Mouse (Mus musculus) adrenal gland, adult 10 weeks (tissue): Measurements from ENCODE around the gene Cd4. TPM values are rescaled to one million over a fixed set of nuclear protein-coding genes. Genes with fewer than 3 reads are reported as not detected.

Experiments
- polyA plus RNA-seq: library from polyadenylated mRNA; stranded (reverse); fragments of 350-450 nt; fragmentation: Illumina TruSeq; extraction: RNeasy Lipid Tissue Mini Kit (QIAGEN cat#74804); gene quantifications from one replicate; pipeline ENCODE4 v1.2.3, GENCODE M21; 2014; ENCODE audit warnings: low read depth, low replicate concordance

Cd4 gene
- polyA plus RNA-seq: 0.29 TPM

DNA sequence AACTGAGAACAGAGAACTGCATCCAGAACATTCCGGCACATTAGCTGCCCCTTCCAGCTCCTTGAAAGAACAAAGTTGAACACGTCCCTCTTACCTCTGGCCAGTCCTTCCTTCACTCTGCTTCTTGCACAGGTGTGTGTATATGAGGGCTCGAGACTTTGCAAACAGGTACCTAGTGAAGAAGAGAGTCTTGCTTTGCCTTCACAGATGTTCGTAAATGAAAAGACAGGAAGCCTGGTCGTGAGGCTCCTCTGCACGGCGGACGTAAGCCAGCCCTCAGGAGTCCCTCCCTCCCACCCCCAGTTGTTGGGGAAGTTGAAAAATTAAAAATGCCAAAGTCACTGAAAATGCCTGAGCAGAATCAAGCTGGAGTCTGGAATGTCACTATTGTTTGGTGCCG is at the start of gene Cd4:
TSS of gene Cd4 (minus strand) at position 236 of the 400 bp plus-strand sequence.

DNA sequence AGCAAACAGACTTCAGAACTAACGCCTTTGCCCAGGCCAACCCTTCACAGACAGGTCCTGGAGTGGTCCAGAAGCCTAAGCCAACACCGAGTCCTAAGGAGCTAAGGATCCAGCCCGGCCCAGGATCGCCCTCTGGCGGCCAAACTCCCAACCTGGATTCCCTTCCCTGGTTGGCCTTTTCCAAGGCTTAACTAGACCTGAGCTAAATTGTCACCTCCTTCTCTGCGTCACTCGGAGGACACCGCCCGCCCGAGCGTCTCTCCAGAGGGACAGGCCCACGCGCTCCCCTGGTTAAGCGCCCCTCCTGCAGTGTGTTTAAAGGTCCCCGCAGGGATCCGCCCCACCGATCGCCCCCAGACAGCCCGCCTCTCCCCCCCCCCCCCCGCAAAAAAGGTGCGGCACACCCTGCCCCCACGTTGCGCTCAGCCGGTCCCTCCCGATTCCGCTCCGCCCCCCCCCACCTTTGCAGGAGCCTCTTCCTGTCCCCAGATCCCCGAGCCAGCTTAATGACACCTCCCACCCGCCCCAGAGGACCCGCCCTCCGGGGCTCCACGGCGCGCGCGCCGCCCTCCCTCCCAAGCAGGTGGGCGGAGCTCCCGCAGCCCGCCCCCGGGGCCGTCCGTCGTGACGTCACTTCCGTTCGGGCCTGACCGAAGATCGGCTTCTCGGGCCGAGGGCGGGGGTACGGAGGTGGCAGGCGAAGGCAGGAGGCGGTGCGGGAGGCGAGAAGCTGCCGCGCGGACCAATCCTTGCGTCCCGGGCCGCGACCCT is 42.9 kb upstream of the Cd4 start, which contains the start of gene Mlf2:
TSS of gene Mlf2 (plus strand) at position 633 of the 771 bp plus-strand sequence.

DNA sequence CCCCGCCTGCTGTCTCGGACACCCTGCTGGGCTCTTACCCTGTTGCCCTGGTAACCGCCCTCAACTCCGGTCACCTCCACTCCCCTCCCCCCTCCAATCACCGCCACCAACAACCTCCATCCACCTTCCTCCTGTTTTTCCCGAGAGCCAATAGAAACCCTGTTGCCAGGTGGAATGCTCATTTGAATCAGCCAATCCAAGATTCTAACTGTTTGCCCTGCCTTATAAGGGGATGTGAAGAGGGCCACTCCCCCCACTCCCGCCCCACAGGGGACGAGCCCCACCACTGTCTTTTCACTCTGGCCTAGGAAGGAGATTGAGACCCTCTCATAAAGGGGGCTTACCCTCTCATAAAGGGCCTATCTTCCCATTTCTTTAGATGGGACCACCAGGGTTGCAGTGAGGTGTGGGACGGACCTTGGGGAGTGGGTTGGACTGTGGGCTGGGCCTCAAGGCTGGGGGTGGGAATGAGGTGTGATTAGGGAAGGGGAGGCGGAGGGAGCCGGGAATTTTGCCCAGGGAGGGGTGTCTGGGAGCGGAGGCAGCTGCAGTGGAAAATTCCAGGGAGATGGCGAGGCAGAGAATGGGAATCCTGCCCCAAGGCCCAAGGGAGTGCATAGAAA is 31.8 kb upstream of the Cd4 start, which contains the start of gene Ptms:
TSS of gene Ptms (minus strand) at position 409 of the 623 bp plus-strand sequence.

DNA sequence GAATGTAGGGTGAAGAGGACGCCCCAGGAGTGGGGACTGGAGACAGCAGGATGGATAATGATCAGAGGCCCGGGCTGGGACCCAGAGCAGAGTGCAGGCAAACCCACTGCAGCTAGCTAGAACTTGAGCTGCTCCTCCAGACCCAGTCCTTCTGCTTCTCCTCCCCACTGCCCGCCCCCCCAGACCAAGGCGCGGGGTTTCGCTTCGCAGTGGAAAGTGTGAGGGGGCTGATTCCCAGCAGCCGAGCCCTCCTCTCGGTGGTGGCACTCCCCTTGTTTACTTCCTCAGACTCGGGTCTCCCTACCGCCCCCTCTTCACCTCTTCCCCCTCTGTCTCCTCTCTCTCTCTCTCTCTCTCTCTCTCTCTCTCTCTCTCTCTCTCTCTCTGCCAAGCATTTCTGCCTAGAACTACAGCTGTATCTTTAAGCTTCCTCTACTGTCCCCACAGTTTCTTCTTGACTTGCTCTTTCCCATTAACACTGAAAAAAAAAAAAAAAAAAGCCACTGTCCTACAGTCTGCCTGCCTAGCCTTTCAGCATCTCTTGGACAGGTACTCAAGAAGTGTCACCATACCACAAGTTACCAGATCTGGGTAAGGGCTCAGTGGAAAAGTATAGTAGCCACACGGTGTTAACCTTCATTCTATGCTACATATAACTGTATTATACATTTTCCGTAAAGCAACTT is 23.7 kb upstream of the Cd4 start, which contains the start of gene Lag3:
TSS of gene Lag3 (minus strand) at position 173 of the 686 bp plus-strand sequence.

DNA sequence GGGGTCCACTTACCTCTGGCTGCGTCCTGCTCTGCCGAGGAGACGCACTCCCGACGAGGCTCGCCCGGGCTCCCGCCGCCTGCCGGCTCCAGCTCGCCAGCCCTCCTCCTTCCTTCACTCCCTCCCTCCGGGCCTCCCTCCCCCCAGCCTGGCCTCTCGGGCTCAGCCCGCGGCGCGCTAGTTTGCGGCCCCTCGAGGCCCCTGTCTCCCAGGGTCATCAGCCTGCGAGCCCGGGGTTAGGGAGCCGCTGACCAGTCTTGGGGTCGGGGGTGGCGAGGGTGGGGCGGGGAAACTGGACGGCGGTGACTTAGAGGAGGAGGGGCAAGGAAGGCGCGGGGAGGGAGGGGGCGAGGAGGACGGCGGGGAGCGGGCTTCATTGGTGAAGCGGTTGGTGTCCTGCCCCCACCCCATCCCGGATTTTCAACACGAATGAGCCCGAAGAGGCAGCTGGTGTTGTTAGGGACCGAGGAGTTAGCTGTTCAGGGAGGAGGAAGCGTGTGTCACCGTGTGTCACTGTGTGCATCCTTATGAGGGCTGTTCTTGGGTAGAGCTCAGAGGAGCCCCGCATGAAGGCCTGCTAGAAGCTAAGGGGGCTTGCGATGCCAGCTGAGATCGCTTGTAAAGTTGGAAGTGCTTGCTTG is 24.2 kb downstream of the Cd4 start, which contains the start of gene Gpr162:
TSS of gene Gpr162 (minus strand) at position 326 of the 641 bp plus-strand sequence.

DNA sequence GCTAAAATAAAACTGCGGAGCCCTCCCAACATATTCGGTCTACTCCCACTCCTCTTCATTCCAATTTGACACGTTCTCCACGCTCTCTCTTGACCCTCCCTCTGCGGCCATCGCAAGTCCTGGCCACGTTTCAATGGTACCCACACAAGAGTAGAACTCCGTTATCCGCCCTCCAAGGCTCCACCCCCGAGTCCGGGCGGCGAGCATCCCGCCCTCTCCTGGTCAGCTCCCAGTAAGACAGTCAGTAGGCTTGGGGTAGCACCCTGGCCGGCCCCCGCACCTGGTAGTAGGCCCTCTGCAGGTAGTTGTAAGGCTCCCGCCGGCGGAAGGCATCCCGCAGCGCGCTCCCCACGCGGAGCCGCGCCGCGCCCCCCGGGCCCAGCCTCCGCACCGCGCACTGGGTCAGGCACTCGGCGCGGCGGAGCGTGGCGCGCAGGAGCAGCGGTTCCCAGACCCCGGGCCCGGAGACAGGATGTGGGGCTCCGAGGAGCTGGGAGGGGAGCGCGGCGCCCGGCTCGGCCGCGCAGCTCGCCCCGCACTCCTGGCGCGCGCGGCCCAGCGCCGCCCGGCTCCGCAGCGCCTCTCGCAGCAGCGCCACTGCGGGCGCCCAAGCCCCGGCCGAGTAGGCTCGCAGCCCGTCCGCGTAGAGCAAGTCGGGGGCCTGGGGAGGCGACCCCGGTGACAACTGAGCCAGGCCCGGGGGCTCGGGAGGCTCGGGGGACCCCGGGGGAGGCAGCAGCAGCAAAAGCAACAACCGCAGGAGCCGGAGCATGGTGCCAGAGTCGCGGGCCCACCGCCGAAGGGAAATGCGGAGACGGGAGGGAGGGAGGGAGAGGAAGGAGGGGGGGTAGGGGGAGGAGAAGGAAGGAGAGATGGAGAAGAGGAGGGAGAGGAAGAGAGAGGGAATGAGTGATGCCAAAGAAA is 30.8 kb downstream of the Cd4 start, which contains the start of gene P3h3:
TSS of gene P3h3 (minus strand) at position 837 of the 924 bp plus-strand sequence.

DNA sequence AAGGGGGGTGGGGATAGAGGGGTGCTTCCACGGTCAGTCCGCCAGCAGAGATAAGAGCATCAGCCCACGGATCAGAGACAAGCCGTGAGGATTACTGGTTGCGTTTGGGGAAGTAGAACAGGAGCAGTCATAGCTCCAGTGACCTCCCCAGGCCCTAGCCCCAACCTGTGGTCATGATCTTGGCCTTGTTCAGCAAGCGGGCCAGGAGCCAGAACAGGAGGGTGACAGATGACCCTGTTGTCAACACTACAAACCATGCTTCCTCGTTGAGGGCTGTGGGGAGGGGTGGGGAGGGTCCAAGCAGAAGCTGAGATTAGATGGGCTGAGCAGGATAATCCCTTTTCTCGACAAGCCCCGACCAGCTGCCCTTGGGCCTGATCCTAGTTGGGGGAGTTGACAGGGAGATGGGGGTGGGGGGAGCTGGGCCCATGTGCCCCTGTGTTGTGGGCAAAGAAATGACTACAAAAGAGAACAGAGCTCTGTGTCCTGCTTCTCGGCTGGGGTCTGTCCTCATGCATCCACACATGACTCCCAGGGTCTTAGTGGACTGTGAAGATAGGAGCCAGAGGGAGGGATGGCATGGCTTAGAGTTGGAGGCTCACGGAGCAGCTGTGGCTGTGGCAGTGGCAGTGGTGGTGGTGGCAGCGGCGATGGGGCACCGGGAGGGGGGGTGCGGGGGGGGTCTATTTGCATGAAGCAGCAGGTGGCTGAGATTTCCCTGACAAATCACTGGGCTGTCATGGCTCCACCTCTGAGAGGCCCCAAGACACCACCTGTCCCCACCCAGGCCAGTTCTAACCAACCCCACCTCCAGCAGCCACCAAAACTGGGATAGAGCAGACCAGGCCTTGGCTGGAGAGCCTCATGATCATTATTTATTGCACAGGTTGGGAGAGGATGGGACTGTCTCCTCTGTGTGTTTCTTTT is 47.5 kb downstream of the Cd4 start, which contains the start of gene Gnb3:
TSS of gene Gnb3 (minus strand) at position 35 of the 927 bp plus-strand sequence.

DNA sequence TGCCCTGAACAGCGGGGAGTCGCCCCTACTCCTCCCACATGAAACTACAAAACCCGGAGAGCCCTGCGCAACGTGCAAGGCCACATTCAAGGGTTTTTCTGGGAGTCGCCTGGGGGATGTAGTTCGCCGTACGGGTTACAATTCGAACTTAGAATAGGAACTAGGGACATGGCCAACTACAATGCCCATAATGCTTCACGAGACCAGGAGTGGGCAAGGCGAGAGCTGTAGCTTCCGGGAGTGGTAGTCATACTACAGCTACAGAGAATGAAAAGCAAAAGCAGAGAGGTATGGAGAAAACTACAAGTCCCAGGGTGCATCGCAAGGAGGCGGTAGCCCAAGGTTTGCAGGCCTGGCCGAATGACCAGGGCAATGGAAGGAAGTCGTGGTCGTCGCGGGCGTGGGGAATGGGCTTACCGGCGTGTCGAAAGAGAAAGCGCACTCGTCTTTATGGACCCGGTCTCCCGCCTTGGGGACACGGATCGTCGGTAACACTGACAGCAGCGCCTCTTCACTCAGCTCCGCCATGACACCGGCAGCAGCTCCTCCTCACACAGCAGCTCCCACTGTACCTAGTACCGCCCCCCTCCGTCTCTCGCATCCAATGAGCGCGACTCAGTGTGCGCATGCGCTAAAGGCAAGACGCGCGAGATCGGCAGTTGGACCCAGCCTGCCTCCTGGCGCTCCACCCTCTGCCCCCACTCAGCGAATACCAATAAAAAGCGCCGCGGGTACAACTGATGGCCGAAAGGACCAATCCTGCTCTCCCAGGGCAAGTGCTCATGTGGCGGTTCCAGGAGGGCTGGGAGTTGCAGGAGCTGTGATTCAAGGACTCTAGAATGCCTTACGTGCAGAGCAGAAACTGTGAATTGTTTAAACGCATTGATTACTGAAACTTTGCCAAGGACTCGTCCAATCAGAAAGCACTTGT is 58.9 kb downstream of the Cd4 start, which contains the start of the genes Usp5 and Cdca3:
TSS of gene Usp5 (minus strand) at position 617 of the 931 bp plus-strand sequence.
TSS of gene Cdca3 (plus strand) at position 680 of the 931 bp plus-strand sequence.

Other genes with a start within 250 kb of the Cd4 start
- gene Lpcat3, start 225.2 kb downstream of the Cd4 start, polyA plus RNA-seq: 56.7 TPM
- 16.4 TPM for gene Emg1, start 176.0 kb downstream of the Cd4 start, polyA plus RNA-seq
- gene Phb2, start 175.9 kb downstream of the Cd4 start, polyA plus RNA-seq: 35.9 TPM
- gene Ptpn6, start 149.5 kb downstream of the Cd4 start, polyA plus RNA-seq: 1.5 TPM
- 4.3 TPM for gene Grcc10, start 146.8 kb downstream of the Cd4 start, polyA plus RNA-seq
- not detected for gene Gm45234, start 132.2 kb downstream of the Cd4 start, polyA plus RNA-seq
- gene Atn1, start 131.7 kb downstream of the Cd4 start, polyA plus RNA-seq: 1.3 TPM
- 2.2 TPM for gene Eno2, start 118.5 kb downstream of the Cd4 start, polyA plus RNA-seq
- not detected for gene Lrrc23, start 108.5 kb downstream of the Cd4 start, polyA plus RNA-seq
- not detected for gene Spsb2, start 79.6 kb downstream of the Cd4 start, polyA plus RNA-seq
- 34.6 TPM for gene Tpi1, start 73.9 kb downstream of the Cd4 start, polyA plus RNA-seq
- 34.7 TPM for gene Usp5, start 58.7 kb downstream of the Cd4 start, polyA plus RNA-seq
- 1.5 TPM for gene Cdca3, start 58.7 kb downstream of the Cd4 start, polyA plus RNA-seq
- gene Gnb3, start 47.9 kb downstream of the Cd4 start, polyA plus RNA-seq: 0.35 TPM
- gene P3h3, start 30.5 kb downstream of the Cd4 start, polyA plus RNA-seq: 0.93 TPM
- not detected for gene Gpr162, start 24.2 kb downstream of the Cd4 start, polyA plus RNA-seq
- 0.29 TPM for gene Lag3, start 23.5 kb upstream of the Cd4 start, polyA plus RNA-seq
- 243 TPM for gene Ptms, start 31.9 kb upstream of the Cd4 start, polyA plus RNA-seq
- gene Mlf2, start 43.2 kb upstream of the Cd4 start, polyA plus RNA-seq: 12.2 TPM
- 32.9 TPM for gene Cops7a, start 77.3 kb upstream of the Cd4 start, polyA plus RNA-seq
- not detected for gene Pianp, start 108.5 kb upstream of the Cd4 start, polyA plus RNA-seq
- 17.4 TPM for gene Zfp384, start 120.9 kb upstream of the Cd4 start, polyA plus RNA-seq
- 18.3 TPM for gene Ing4, start 151.5 kb upstream of the Cd4 start, polyA plus RNA-seq
- not detected for gene Acrbp, start 161.5 kb upstream of the Cd4 start, polyA plus RNA-seq
- not detected for gene Lpar5, start 179.7 kb upstream of the Cd4 start, polyA plus RNA-seq
- 75.2 TPM for gene Chd4, start 207.8 kb upstream of the Cd4 start, polyA plus RNA-seq
- gene Nop2, start 243.7 kb upstream of the Cd4 start, polyA plus RNA-seq: 2.2 TPM